Mouse (Mus musculus) gastrocnemius, adult 8-10 months (tissue): ENCODE results near the gene Ush1c. TPM values are rescaled to one million over a fixed set of nuclear protein-coding genes. Genes with fewer than 3 reads are reported as not detected.
A peak's percentile ranks its signal among the peaks of the same experiment; 100 is the strongest.

Source experiments
- DNase-seq, 2 experiments: peaks; one replicate each; pipeline ENCODE4 v3.0.0; 2022; ENCODE audit warnings: low spot score in 2 of 2
- total RNA-seq, 4 experiments: library from RNA; stranded (reverse); gene quantifications; 2 replicates each; pipeline ENCODE4 v1.2.4; 2022

The Ush1c gene
- total RNA-seq, result 10 to 100 TPM in 1 of 4 experiments, 1 to 10 TPM in 3; 5.6 to 11.4 (median 7.0) TPM

DNA sequence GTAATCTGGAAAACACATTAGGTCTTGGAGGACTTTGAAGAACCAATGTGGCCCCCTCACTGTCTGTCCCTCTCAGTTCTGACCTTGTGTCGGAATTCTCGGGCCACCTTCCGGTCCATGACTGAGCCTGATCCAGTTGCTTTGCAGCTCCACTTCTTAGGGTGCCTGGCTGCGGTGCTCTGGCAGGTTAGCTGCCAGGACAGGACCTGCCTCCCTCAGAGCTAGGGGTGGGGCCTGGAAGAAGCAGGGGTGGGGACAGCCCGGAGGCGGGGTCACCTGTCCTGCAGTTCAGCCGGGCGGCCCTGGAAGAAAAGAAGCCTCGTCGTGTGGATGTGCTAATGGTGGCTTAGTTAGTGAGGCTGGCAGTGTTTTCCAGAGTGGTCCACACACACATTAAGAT lies at the start of gene Ush1c:
Gene Ush1c, minus strand, starts transcription at position 158 of the 400 bp plus-strand sequence.
- peak in 1 of 2 experiments; percentile 34 for DNase-seq

DNA sequence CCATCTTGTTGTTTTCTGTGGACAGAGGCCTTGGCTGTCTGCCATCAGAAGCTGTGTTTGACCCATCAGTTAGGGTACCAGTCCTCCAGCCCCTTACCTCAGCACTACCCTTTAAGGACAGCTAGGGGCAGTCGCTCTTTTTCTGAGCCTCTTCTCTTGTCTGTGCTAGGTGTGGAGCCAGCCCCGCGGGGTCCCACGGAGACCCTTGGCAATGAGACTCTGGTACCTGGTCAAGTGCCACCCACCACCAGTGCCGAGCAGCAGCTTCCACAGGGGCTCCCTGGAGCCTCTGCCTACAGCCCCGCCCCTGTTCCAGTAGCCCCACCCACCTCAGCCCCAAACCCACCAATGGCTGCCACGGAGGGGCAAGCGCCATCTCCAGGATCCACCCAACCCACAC lies 48.7 kb upstream of the Ush1c start:
- DNase-seq, result no peak

DNA sequence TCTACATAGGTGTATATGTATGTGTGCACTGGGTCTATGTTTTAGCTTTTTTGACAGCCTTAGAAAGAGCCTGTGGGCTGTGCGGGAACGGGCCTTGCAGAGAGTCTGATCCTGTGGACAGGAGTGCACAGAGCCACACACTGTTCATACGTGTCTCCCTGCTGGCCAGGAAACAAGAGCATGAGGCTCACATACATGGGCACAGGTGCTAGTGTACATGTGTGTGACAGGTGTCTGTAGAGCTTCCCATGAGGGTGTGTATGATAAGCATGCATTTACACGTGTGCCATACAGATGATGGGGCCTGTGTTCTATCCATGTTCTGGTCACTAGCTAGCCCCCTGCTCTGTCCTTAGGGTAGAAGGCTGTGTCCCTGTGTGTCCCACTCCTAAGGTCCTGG lies 48.1 kb upstream of the Ush1c start:
- no peak for DNase-seq

DNA sequence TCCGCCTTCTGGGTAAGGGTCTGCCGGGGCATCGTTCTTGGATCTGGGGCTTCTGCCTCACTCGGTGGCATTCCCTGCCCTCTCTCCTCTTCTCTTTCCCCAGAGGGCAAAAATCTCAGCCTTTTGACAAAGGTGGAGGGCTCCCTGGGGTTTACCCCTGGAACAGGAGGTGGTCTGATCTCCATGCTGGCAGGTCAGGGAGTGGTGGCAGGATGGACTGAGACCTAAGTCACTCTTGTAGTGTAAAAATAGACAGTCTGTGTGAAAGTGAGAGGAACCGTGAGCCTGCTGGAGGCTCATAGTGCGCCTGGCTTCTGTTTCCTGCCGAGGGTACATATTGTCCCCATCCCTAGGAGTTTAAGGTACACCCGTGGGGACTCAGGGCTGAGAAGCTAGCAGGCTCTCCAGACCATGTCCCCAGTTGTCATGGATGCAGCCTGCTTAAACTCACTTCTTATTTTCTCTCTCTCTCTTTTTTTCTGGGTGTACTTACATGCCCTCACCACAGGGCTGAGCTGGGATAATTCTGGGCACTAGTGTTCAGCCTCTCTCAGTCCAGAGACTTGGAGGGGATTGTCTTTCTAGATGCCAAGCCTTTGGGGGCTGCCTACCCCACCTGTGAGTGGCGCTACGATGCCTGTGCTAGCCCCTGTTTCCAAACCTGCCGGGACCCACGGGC lies 47.0 kb upstream of the Ush1c start:
- no peak for DNase-seq

DNA sequence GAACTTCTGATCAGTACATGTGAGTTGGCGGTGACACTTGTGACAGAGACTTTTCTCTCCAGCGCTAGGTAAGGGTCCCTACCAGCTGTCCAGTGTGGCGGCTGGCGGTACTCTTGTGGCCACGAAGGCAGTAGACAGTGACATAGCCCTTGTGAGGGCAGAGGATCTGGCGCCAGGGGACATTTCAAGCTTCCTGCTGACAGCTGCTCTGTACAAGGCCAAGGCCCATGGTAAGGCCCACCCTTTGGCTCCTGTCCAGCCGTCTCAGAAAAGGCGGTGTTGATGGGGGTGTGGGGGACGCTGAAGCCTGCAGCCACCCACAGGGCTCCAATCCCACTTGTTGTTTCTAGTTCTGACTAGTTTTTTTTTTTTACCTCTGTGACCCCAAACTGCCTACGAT lies 45.4 kb upstream of the Ush1c start:
- DNase-seq, result no peak

DNA sequence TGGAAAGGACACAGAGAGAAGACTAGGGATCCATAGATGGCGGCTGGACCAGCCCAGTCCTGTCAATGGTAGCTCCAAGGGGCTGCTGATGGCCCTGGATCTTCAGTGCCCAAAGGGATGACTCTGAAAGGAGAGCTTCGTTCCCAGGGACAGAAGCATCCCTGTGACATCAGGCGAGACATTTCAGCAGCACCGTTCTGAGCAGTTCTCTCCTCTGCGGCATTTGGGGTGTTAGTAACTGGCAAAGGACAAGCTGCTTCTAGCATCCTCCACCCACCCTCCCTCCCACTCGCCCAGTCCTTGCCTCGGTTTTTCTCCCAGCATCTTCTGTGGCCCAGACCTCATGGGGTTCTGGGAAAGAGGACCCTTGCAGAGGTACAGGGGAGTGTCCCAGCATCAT lies 44.0 kb upstream of the Ush1c start:
- DNase-seq, result no peak

DNA sequence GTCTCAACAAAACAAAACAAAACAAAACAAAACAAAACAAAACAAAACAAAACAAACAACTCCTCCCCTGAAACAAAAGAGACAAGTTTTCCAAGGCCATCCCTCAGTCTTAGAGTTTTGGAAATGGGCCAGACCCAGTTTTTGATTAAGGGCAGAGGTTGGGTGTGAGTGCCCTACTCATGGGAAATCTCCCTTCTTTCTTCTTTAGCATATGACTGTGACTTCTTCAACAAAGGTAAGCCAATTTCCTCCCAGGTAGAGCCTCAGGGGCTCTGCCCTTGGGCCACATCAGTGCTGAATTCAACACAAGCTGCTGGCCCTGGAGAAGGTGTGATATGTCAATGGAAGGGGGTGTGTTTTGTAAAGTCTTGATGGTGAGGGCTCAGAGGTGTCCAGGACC lies 42.6 kb upstream of the Ush1c start:
- no peak for DNase-seq

DNA sequence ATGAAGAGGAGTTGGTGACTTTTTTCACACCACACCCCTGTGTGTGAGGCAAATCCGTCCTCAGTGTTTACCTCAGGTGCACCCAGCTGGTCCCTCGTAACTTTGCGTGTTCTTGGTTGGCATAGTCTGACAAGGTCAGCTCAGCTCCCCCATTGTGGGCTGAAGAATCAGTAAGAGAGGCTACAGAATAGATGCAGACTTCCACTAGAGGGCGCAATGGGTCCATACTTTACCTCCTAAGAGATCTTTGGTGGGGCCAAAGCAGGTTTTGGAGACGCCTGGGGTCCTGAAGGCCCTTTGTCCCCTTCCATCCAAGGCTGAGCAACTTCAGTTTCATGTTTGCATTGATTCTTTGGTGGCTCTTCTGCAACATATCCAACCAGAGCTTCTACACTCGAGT lies 41.6 kb upstream of the Ush1c start:
- no peak for DNase-seq

DNA sequence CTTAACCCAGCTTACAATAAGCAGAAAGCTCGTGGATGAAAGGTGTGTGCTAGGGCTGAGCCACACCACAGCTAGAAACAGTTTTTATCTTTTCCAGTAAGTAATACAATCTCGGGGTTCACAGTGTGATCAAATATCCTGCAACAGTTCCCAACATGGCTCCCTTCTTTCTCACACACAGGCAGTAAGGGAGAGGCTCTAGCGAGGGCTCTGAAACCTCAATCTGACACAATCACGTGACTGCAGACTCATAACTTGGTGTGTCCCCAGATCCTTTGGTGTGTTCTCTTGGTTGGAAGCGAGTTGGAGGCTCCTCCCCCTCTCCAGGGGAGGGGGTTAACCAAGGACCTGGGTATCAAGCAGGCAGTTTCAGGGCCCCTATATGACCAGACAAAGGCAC lies 37.9 kb upstream of the Ush1c start:
- DNase-seq, result no peak

DNA sequence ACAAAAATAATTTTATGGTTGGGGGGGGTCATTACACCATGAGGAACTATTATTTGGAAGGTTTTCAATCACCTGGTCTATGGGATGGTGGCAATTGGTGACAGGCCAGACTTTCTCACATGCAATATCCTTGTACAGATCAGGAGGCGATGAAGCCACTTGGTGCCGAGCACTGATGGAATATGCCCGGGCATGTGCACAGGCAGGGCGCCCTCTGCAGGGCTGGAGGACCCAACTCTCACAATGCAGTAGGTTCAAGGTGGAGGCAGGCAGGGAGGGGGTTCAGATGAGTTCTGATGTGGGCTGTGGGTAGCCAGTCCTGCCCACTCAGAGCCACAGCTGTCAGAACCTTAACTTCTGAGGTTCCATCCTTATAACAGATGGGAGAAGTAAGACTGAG lies 13.5 kb upstream of the Ush1c start:
- no peak for DNase-seq

DNA sequence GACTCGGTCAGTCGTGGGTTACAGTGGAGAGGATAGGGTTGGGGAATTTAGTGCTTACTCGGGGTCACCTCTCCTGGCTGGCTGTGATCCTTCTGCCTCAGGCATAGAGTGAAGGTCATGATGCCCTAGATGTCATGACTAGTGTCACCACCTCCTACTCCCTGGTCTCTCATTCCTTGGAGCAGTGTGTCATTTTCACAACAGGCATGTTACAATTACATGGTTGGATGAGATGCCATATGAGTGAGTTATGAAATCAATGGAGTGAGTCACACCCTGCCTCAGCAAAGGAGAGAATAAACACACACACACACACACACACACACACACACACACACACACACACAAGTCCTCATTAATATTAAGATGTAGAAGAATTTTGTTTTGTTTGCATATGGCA lies 9.3 kb upstream of the Ush1c start:
- no peak for DNase-seq

DNA sequence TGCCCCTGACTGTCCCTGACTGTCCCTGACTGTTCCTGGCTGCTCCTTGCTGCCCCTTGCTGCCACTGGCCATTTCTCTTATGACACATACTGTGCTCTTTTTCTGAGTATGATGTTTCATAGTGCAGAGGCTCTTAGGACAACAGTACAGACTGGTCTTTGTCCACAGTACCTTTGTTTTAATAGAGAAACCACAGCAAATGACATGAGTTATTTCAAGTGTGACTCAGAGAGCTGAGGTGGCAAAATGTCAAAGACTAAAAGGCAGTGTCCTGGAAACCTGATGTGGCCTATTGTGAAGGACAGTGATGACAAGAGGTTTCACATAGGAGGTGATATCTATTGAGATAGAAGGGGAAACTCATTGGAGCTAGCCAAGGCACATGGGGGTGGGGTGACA lies 8.6 kb upstream of the Ush1c start:
- no peak for DNase-seq

DNA sequence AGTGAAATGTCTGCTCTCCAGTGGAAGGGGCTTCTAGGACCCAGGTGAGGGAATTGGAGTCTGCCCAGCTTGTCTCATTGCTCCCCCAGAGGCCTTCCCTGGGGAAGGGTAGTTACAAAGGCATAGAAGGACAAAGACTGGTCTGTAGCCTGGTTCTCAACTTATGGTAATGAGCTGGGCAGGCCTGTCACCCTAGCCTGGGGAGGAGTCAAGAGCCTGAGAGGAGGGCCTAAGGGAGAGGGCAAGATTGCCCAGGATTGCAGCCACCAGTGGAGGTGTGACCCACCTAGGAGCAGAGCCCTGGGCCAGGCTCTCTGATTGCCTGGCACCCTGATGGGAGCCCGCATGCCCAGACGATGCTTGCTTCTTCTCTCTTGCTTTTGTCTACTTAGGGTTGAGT lies 2.4 kb upstream of the Ush1c start, which contains the start of gene Otog:
Gene Otog, plus strand, starts transcription at position 292 of the 400 bp plus-strand sequence.
- DNase-seq, result no peak

DNA sequence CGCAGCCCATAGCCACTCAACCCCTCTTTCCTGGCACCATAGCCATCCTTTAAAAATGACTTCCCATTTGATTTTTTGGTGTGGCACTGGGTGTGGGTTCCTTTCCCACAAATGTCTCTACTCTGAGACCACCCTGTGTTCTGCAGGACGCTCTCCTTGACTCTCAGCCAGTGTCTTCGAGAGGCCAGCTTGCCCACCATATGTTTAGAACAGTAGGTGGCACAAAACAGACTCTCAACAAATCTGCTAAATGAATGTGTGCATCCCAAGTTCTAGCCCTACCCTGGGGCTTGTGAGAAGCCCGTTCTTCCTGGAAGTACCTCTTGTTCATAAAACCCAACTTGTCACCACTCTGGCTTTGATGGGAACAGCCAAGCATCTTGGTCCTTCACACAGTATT lies 1.8 kb upstream of the Ush1c start:
- DNase-seq, result no peak

DNA sequence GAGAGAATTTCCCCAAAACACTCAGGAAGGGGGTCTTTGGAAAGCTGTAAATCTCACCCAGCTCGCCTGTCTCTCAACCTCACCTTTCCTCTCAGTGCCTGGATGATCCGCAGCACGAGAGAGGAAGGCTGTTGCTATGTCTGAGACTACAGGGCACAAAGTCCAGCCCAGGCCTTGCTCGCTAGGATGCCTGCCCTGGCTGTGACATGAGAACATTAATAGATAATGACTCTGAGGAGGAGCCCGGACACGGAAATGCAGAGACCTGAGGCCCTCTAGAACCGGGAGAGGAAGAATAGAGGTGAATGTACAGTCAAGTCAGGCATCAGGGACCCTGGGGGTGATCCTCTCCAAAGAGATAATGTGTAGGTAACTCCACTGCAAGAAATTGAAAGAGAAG lies 1.1 kb downstream of the Ush1c start:
- DNase-seq, result no peak

DNA sequence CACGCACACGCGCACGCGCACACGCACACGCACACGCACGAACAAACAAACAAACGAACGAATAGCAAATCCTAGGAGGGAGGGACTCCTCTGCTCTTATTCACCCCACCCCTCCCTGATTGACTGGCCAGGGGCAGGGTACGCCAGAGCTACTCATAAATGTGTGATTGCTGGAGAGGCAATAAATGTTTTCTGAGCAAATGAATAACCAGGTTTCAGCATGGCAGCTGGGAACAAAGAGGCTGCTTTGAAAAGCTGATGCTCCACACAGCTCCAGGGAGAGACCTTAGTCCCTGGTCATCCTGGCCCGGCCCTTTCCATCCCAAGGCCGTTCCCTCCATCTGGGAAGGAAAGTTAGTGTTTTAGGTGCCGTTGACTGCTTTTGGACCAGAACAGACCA lies 1.9 kb downstream of the Ush1c start:
- no peak for DNase-seq

DNA sequence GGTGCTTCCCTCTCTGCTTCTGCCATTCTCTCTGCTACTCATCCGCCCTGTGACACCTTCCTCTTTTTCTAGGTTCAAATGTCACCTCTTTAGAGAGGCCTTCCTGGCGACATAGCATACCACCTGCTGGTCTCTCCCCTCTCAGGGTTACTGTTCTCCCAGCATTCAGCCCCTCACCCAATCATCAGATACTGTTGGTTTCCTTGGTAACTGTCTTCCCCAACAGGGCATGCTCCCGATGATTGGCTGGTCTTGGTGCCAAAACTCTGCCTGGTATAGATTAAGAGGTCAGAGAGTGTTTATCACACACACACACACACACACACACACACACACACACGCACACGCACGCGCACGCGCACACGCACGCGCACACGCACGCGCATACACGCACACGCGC lies 2.4 kb downstream of the Ush1c start:
- no peak for DNase-seq

DNA sequence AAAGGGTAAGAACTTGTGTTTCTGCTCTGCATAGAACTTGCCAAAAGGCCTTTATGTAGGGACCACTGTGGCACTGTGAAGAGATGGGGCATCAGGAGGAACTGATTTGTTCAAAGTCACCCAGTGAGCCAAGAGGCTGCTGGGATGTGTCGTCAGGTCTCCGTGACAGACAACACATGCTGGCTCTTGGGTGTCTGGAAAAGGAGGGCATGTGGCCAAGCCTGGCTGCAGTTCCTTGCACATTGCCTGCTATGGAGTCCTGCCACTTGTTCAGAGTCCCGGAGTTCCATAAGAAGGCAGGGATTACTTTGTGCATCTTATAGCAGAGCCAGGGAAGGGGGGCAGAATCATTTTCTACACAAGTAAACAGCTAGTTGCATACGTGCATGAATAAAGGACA lies 11.4 kb downstream of the Ush1c start:
- DNase-seq, result peak; percentile 55 to 65

DNA sequence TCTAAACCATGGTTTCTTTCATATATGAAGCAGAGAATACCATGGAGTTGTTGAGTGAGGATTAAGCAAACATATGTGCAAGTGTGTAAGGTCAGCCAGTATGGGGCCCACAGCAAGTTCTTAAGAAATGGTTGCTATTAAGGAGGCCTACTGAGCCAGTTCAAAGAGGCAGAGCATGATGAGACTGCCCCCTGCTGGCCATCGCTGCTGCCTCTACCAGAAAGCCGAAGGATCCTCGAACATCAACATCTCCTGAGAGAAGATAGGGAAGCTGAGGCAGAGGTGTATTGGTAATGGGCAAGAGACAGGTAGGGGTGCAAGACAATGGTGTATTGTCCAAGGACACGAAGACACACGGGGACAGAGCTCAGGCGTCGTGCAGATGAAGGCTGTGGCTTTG lies 12.1 kb downstream of the Ush1c start:
- peak; percentile 28 to 50 for DNase-seq

DNA sequence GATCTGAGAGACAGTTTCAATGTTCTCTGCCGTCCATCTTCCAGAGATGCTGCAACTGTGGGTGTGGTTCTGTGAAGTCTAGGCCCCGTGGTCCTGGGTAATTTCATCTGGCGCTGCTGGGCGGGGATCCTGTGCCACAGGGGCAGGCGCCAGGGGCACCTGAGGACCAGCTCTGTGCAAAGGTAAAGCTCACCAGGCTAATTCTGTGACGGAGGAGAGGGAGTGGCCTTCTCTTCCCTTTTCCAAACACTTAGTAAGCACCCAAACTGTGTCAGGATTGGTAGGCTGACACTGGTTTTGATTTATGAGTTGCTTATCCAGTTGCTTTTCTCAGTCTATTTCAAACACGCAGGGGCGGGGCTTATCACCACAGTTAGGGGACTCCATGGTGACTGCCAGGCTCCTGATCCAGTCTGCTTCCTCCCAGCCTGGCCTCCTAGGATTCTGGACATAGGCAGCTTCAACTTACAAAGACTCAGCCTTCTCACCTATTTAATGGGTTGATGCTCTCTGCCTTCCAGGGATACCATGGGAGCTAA lies 17.6 kb downstream of the Ush1c start:
- DNase-seq, result no peak

DNA sequence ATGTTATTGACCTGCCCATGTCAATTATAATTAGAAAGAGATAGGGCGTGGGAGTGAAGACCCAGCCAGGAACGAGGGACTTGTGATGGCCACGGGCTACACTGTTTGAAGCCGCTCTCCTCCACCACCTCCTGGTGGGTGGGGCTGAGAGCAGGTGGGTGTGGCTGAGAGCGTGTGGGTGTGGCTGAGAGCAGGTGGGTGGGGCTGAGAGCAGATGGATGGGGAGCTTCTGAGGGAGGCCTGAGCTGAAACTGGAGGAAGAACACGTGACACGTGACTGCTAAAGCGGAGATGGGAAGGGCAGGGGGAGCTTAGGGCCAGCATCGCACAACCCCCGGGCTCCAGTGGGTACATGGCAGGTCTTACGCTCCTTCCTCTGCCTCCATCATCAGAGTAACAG lies 19.9 kb downstream of the Ush1c start:
- DNase-seq, result no peak

DNA sequence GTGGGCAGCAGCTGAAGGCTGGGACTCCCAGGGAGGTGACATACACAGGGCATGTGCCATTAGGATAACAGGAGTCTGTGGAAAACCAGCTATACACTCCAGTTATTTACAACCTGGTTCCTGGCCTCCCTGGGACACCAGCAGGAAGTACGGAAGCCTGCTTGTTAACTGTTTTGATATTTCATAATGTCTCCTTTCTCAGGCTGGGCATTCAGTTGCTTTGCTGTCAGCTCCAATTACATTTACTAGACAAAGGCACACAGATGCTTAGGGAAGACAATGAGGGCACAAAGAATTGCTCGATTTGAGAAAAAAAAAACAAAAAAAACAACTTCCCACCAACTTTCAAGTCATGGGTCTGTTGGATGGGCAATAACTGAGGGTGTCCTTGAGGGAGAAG lies 21.8 kb downstream of the Ush1c start:
- DNase-seq, result no peak

DNA sequence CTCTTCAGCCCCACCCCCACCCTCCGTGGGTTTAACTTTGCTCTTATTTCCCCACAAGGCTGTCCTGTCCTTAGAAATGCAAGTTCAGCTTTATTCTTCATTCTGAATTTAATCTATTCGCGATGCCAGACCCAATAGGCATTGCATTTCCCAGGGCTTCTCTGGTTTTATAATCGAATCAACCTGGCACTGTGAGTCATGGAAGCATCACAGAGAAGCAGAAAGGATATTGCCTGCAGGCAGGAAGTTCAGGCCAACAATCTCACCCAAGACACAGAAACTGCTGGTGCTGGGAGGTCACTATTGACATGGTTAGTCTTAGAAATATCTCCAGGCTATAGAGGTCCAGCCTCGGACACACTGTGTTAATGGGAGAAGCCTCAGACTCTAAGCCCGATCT lies 28.0 kb downstream of the Ush1c start:
- no peak for DNase-seq

DNA sequence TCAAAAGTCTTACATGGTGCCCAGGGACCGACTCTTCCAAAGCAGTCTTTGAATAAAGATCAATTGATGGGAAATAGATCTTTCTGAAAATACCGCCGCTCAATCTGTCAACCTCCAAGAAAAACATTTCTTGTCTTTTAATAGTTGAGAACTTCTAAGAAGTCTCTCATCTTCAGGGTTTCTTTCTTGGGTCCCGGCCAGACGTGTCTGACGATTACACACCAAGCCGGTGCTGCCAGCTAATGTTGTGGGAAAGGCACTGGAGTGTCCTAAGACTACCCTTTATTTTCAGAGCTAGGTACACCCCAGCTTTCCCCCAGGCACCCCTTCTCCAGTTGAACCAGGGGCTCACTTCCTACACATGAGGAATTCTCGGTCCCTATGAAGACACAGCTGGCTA lies 30.2 kb downstream of the Ush1c start:
- DNase-seq, result no peak
